Mouse (Mus musculus): ENCODE results near the gene Cenpb.
A peak's percentile ranks its signal among the peaks of the same experiment; 100 is the strongest.

The Cenpb gene

GRCm38 (mm10) chr2:131196606-131197316, 16.9 kb upstream of the Cenpb start:
- no peak for DNase-seq

- peak; percentile 15 for DNase-seq
These were observed 11.1 kb upstream of the Cenpb start for GRCm38 (mm10) chr2:131191005-131191390.

GRCm38 (mm10) chr2:131190344-131191004, 10.6 kb upstream of the Cenpb start:
- peak; percentile 17 for DNase-seq

- DNase-seq = peak; percentile 23
These were observed 9.8 kb upstream of the Cenpb start for GRCm38 (mm10) chr2:131189521-131190309.

GRCm38 (mm10) chr2:131188311-131188710, 8.4 kb upstream of the Cenpb start:
- DNase-seq = peak; percentile 26

- no peak for DNase-seq
These were observed 7.7 kb upstream of the Cenpb start for GRCm38 (mm10) chr2:131187602-131187922.

GRCm38 (mm10) chr2:131186771-131187601, 7.1 kb upstream of the Cenpb start, which contains the start of the genes Cdc25b and Spef1:
Gene Cdc25b, plus strand, starts transcription at chr2:131186949.
Gene Spef1, minus strand, starts transcription at chr2:131187282.
- peak; percentile 89 for DNase-seq

- DNase-seq = no peak
These were observed 6.5 kb upstream of the Cenpb start for GRCm38 (mm10) chr2:131186343-131186742.

GRCm38 (mm10) chr2:131179246-131179886, 501 bp downstream of the Cenpb start:
- DNase-seq = peak; percentile 51

GRCm38 (mm10) chr2:131178828-131179245, 1.0 kb downstream of the Cenpb start:
- peak; percentile 36 for DNase-seq

GRCm38 (mm10) chr2:131177932-131178331, 1.9 kb downstream of the Cenpb start:
- no peak for DNase-seq

- DNase-seq = no peak
These were observed 3.4 kb downstream of the Cenpb start for GRCm38 (mm10) chr2:131176491-131176890.

- no peak for DNase-seq
These were observed 3.9 kb downstream of the Cenpb start for GRCm38 (mm10) chr2:131175945-131176309.

GRCm38 (mm10) chr2:131175286-131175944, 4.5 kb downstream of the Cenpb start:
- DNase-seq = no peak

GRCm38 (mm10) chr2:131174700-131175099, 5.2 kb downstream of the Cenpb start:
- peak; percentile 67 for DNase-seq

- no peak for DNase-seq
These were observed 7.5 kb downstream of the Cenpb start for GRCm38 (mm10) chr2:131172322-131172721.

GRCm38 (mm10) chr2:131171401-131172104, 8.3 kb downstream of the Cenpb start:
- DNase-seq = peak; percentile 76

- DNase-seq = no peak
These were observed 8.9 kb downstream of the Cenpb start for GRCm38 (mm10) chr2:131170936-131171335.

- DNase-seq = no peak
These were observed 11.0 kb downstream of the Cenpb start for GRCm38 (mm10) chr2:131168914-131169313.

- DNase-seq = no peak
These were observed 11.9 kb downstream of the Cenpb start for GRCm38 (mm10) chr2:131167984-131168383.

GRCm38 (mm10) chr2:131166172-131166571, 13.7 kb downstream of the Cenpb start:
- DNase-seq = no peak
